Mouse (Mus musculus): ENCODE measurements around the gene Clcn1. TPM values are rescaled to one million over a fixed set of nuclear protein-coding genes. Genes with fewer than 3 reads are reported as not detected.

Clcn1 gene
- total RNA-seq, 2 experiments from 2014 or later = 126 to 170 TPM

DNA sequence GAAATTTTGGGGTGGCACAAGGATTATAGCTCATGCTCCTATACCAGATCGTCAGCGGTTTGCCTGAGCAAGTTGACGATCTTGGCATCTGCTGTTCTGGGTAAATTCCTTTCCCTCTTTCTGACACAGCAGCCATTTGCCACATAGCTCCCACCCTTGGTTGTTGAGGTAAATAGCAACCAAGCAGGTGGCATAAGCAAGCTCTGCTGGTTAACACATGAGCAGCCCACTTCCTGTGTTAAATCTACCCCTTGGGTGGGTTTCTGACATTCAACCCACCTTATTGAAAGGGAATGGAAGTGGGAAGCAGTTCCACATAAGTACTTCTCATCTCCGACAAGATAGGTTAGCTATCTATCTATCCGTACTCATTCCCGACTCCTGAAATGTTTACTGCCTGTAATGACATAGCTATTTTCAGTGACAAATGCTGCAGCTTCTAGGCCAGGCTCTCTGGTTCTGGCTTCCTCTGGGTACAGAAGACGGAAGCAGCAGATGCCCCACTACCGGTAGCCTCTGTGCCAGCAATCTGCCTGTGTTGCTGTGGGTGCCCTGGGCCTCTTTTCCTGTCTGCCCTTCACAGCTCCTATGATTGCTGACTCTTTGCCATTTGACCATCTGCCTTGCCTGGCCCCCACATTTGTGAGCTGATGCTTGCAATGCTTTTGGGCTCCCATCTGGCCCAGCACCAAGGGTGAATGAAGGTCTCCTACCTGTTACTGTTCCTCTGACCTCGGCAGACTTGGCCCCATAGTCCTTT is 57.1 kb downstream of the Clcn1 start:
- Histone ChIP-seq H3K4me3 (no peak overlapping the region), H3K27ac (no peak overlapping the region)
- no peak for TF ChIP-seq CTCF (IDR thresholded peaks at IDR 0.05)
- intact Hi-C loops (cut with DNase I) = no loop called here
- no peak for DNase-seq

DNA sequence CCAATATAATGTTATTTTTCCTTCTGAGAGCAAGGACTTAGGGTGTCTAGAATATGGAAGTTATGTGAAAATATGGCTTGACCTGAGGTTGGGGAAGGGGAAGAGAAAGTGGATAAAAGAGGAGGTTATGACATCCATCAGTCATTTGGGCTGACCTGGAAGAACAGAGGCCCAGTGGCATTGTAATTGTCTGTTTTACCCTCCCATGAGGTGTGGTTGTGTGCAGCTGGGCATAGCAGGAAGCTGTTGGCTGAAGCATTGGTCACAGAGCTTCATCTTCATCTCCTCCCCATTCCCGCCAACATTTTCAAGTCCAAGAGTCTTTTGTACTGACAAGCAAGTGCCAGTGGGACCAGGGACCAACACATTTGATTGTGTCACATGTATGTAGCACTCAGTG is 57.8 kb downstream of the Clcn1 start:
- no peak for TF ChIP-seq CTCF (IDR thresholded peaks at IDR 0.05)
- no peak for DNase-seq
- intact Hi-C loops (cut with DNase I) = no loop called here
- no peak overlapping the region for H3K4me3 ChIP-seq
- no peak overlapping the region for H3K27ac ChIP-seq

DNA sequence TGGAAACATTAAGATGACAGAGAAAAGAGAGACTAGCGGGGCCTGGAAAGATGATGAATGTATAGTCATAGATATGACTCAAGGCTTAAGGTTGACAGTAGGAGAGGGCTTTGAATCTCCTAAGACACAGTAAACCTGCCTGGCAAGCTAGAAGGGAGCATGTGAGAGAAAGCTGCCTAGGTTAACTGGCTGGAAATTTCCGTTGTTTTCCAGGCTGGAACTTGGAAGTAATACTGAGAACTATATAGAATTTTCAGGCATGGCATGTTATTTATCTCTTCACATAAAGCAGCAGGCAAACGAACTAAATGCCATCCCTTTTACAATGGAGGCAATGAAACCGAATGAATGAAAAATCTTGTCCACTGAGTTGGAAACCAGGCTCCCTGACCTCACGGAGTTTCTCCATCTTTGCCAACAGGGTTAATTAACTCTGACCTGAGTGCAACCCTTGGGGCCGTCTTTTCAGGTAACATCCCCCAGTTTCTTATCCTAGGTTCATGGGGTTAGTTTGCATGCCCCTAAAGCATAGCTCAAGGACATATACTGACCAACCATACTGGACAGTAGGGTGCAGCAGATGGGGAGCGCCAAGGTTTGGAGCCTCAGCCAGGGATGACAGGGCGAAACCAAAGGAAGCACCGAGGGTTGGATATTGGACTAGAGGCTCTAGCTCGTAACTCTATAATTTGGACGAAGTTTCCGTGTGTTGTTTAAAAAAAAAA is 62.0 kb downstream of the Clcn1 start:
- intact Hi-C loops (cut with DNase I) = loop anchor here (2.0 kb wide), 1 partner anchor 234 kb away; no protein-coding TSS in a partner anchor
- TF ChIP-seq CTCF (IDR thresholded peaks at IDR 0.05) = no peak
- Histone ChIP-seq H3K27ac (peak overlapping the region; percentile 97), H3K4me3 (peak overlapping the region; percentile 90)
- DNase-seq = no peak

DNA sequence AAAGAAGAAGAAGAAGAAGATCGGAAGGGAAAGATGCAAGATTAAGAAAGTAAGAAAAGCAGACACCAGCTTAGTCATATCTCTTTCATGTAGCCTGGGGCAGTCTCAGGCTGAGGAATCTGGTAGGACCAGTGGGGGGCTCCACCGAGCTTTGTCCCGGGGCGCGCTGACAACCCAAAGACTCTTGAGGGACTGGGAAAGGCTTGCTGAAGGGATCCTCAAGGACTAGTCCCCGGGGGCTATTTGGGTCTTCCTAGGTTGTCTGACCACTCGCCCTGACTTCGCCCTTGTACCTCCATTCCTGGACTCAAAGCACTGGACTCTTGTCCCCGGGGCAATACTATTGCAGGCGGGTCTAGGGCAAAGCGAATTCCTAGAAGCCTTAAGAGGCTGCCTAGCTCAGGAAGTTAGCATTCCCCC is 62.5 kb downstream of the Clcn1 start:
- intact Hi-C loops (cut with DNase I) = loop anchor here (2.0 kb wide), 1 partner anchor 234 kb away; no protein-coding TSS in a partner anchor
- peak overlapping the region; percentile 90 for H3K4me3 ChIP-seq
- peak; percentile 86 for DNase-seq
- H3K27ac ChIP-seq = peak overlapping the region; percentile 97
- peak; percentile 83 for TF ChIP-seq CTCF (IDR thresholded peaks at IDR 0.05)

DNA sequence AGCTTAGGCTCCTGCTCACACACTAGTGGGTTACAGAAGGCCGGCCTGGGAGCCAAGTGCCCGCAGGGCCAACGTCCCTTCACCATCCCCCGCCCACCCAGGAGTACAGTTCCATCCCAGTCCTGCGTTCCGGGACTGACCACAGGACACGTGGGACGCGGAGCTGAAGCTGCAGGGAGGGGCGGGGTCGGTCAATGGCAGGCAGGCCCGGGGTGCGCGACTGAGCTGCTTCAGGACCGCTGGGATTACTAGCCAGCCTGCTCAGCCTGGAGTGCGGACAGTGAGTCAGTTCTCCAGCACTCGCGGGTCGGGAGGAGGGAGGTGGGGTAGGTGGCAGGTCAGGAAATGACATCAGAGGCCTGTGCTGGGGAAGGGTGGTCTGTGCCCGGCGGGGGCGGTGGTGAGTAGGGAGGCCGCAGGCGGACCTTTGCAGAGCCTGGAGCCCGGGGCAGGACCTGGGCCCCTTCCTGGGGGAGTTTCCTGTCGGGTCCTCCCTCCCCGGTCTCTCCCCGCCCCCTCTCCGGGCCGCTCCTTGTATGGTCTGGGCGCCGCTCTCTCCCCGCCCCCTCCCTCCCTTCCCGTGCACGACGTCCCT is 63.0 kb downstream of the Clcn1 start, which contains the start of gene Zyx:
TSS of gene Zyx (plus strand) at position 205 of the 595 bp plus-strand sequence.
- peak within 1 kb of the TSS; percentile 90 for H3K4me3 ChIP-seq
- peak; percentile 44 for TF ChIP-seq CTCF (IDR thresholded peaks at IDR 0.05)
- DNase-seq = peak; percentile 96
- peak within 1 kb of the TSS; percentile 97 for H3K27ac ChIP-seq
- intact Hi-C loops (cut with DNase I) = loop anchor here (1.0 to 2.0 kb wide), 3 partner anchors 23 to 233 kb away; partner anchors contain the start of gene Epha1

DNA sequence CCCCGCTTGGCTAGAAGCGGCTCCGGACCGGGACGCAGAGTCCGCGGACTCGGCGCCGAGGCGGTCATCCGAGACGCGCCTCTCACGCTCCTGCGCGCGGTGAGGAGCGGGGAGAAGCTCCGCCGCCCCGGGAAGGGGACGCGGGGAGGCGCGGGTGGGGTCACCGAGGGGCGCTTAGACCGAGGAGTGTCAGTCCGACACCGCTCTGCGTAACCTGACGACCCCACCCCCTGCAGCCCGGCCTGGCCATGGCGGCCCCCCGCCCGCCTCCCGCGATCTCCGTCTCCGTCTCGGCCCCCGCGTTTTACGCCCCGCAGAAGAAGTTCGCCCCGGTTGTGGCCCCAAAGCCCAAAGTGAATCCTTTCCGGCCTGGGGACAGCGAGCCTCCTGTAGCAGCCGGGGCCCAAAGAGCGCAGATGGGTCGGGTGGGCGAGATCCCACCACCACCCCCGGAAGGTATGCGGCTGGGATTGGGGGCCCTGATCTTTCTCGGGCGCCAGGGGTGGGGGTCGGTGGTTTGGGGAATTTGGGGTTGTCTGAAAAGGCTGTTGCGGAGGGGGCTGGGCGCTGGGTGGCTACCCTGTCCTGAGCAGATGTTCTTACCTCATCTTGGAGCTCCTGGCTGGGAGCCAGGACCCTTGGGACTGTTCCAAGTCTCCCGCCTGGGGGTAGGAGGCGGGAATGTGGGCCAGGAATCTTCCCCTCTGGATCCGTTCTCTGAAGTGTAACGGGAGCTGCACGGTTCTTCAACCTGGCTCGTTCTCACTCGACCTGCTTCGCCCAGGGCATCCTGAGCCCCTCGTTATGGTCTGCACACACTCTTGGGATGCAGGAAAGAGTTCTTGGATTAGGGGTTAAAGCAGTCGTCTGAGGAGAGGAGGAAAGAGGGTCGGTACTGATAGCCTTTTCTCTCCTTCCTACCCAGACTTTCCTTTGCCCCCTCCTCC is 63.8 kb downstream of the Clcn1 start:
- H3K4me3 ChIP-seq = peak overlapping the region; percentile 90
- peak; percentile 88 for DNase-seq
- TF ChIP-seq CTCF (IDR thresholded peaks at IDR 0.05) = no peak
- peak overlapping the region; percentile 97 for H3K27ac ChIP-seq
- intact Hi-C loops (cut with DNase I) = loop anchor here (1.0 to 2.0 kb wide), 2 partner anchors 23 to 30 kb away; partner anchors contain the start of gene Epha1

DNA sequence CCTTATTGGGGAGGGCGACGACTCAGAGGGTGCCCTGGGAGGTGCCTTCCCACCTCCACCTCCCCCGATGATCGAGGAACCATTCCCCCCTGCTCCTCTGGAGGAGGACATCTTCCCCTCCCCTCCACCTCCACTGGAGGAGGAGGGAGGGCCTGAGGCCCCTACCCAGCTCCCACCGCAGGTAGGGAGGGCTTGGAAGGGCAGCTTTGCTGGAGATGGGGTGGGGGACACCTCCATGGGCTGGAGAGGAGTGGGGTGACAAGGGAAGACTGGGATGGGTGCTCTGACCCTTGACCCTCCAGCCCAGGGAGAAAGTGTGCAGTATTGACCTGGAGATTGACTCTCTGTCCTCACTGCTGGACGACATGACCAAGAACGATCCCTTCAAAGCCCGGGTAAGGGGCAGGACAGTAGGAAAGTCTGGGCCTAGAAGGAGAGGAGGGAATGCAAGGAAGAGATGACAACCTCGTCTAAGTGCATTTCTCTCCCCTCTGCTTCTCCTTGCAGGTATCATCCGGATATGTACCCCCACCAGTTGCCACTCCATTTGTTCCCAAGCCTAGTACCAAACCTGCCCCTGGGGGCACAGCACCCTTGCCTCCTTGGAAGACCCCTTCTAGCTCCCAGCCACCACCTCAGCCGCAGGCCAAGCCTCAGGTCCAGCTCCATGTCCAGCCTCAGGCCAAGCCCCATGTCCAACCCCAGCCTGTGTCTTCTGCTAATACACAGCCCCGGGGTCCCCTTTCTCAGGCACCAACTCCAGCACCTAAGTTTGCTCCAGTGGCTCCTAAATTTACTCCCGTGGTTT is 64.7 kb downstream of the Clcn1 start:
- TF ChIP-seq CTCF (IDR thresholded peaks at IDR 0.05) = no peak
- no peak for DNase-seq
- Histone ChIP-seq H3K4me3 (peak overlapping the region; percentile 90), H3K27ac (peak overlapping the region; percentile 97)
- intact Hi-C loops (cut with DNase I) = loop anchor here (1.0 to 2.0 kb wide), 2 partner anchors 22 to 29 kb away; partner anchors contain the start of gene Epha1

DNA sequence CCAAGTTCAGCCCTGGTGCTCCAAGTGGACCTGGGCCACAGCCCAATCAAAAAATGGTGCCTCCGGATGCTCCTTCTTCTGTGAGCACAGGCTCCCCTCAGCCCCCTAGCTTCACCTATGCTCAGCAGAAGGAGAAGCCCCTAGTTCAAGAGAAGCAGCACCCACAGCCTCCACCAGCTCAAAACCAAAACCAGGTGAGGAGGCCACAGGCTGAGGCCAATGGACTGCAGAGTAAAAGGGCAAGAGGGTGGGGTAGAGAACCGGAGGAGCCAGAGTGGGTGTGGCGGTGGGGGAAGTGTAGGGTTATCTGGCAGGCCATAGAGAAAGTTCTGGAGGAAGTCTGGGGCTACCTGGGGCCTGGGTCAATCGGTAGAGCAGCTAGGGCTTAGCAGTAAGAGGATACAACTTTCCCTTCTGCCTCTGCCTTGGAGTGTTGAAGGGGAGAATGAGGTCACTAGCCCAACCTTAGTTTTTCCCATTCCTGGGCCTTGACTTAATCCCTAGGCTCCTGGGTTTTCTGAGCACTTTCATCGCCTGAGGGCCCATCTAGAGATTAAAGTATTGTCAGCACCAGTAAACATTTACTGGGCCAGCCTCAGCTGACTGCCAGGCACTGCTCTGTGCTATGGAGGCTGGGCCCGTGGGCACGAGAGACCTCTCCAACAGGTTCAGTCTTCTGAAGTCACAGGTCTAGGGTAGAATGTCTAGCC is 65.4 kb downstream of the Clcn1 start:
- DNase-seq = no peak
- no peak for TF ChIP-seq CTCF (IDR thresholded peaks at IDR 0.05)
- Histone ChIP-seq H3K27ac (peak overlapping the region; percentile 97), H3K4me3 (peak overlapping the region; percentile 90)
- intact Hi-C loops (cut with DNase I) = loop anchor here (2.0 kb wide), 1 partner anchor 21 kb away; the partner anchor contains the start of gene Epha1

DNA sequence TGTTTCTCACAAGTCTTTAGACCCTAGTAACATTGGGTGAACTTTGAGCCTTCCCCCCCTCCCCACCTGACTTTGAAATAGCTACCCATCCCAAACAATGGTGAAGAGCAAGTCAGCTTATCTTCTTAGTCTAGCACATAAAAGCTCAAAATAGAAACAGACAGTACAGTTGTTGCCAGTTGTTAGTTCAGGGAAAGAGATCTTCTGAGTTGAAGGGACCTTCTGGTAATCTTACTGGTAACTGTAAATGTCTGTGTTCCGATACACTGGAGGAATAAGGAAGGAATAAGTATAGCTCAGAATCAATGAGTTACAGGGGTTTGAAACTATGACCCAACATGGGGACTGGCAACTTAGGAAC is 66.0 kb downstream of the Clcn1 start:
- Histone ChIP-seq H3K4me3 (peak overlapping the region; percentile 90), H3K27ac (peak overlapping the region; percentile 97)
- no peak for TF ChIP-seq CTCF (IDR thresholded peaks at IDR 0.05)
- no peak for DNase-seq
- intact Hi-C loops (cut with DNase I) = no loop called here

DNA sequence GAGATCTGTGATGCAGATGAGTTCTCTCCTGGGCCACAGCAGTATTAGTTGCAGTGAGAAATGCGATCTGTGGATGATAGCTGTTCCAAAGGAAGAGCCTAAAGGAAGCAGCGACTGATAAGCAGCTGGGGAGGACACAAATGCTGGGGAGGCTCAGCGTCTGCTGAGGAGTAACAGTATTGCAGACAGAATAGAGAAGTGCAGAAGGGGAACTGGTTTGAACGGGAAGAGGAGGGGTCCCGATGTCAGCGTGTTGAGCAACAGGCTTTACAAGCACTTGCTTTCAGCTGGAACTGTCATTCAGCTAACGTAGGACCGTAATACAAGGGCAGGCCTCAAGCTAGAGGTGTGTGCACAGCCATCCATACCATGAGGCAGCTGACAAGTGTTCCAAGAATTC is 66.7 kb downstream of the Clcn1 start:
- intact Hi-C loops (cut with DNase I) = no loop called here
- DNase-seq = no peak
- TF ChIP-seq CTCF (IDR thresholded peaks at IDR 0.05) = no peak
- Histone ChIP-seq H3K4me3 (peak overlapping the region; percentile 90), H3K27ac (peak overlapping the region; percentile 97)

Data from gastrocnemius, adult 2 months (tissue).